Mouse (Mus musculus): ENCODE measurements at regions not wholly inside any gene's neighbourhood (a gene's known extent, or its start where the extent isn't known, plus 50 kb on each side); places are given as distances from the start of the nearest gene placed in this dataset.

GRCm38 (mm10) chr8:56962186-56962585 is 358.6 kb upstream of the Hand2 start:
- Histone ChIP-seq H3K27me3 (replicated peaks) (no peaks in the 10 kb centered on the region), H3K36me3 (replicated peaks in 1 of 2; ENCODE audit: control insufficient read depth in 1 of 2, insufficient read depth in 1 of 2, low read length in 1 of 2) (no peaks in the 10 kb centered on the region), H3K4me1 (ENCODE audit: control insufficient read depth in 1 of 2, insufficient read depth in 2 of 2) (no peaks in the 10 kb centered on the region), H3K79me2 (replicated peaks; ENCODE audit: control insufficient read depth, extremely low read depth, insufficient read depth, poor library complexity, severe bottlenecking) (no peaks in the 10 kb centered on the region), H3K27ac (ENCODE audit: insufficient read depth, low read depth) (no peak overlapping the region), H3K4me2 (ENCODE audit: insufficient read depth, low read depth, poor library complexity, severe bottlenecking) (no peak overlapping the region), H3K9me3 (replicated peaks; ENCODE audit: low read length) (no peaks in the 10 kb centered on the region), H3K4me3 (replicated peaks in 1 of 3; ENCODE audit: low read depth in 2 of 3, low read length in 2 of 3, poor library complexity in 1 of 3) (no peak overlapping the region), H3K9ac (ENCODE audit: insufficient read depth, low read depth) (no peak overlapping the region)
- no peak for TF ChIP-seq EP300 (IDR thresholded peaks at IDR 0.05; ENCODE audit: low read length)
- TF ChIP-seq JUND (conservative IDR thresholded peaks at IDR 0.05; ENCODE audit: low read depth, low read length), result no peak
- TF ChIP-seq MXI1 (IDR thresholded peaks at IDR 0.05; ENCODE audit: low read depth, low read length), result no peak
- in situ Hi-C loops (cut with MboI; ENCODE audit: low pct_ligation_motif_present, low pct_unique_long_range_greater_than_20kb, low sequenced_read_pairs), result no loop called here
- DNase-seq (ENCODE audit: extremely low read depth), result no peak
- dilution Hi-C loops (cut with MboI; ENCODE audit: extremely low pct_ligation_motif_present, extremely low pct_unique_long_range_greater_than_20kb, low sequenced_read_pairs), result no loop called here

GRCm38 (mm10) chr8:56970311-56970710 is 350.5 kb upstream of the Hand2 start:
- H3K4me1 ChIP-seq (ENCODE audit: control insufficient read depth in 1 of 2, insufficient read depth in 2 of 2), result no peaks in the 10 kb centered on the region
- TF ChIP-seq POLR2A (IDR thresholded peaks at IDR 0.05; ENCODE audit: low read depth, low read length) (no peak), E2F4 (IDR thresholded peaks at IDR 0.05; ENCODE audit: insufficient replicate concordance, low read depth, low read length) (no peak), PAX5 (IDR thresholded peaks at IDR 0.05; ENCODE audit: low read length) (no peak), JUN (IDR thresholded peaks at IDR 0.05; ENCODE audit: insufficient read depth, low read depth, low read length) (no peak), MAZ (IDR thresholded peaks at IDR 0.05; ENCODE audit: low read depth, low read length) (no peak), TBP (conservative IDR thresholded peaks at IDR 0.05; ENCODE audit: low read depth, low read length) (no peak), SMC3 (IDR thresholded peaks at IDR 0.05; ENCODE audit: low read depth, low read length) (no peak), MYC (IDR thresholded peaks at IDR 0.05; ENCODE audit: low read depth, low read length) (no peak), TCF12 (IDR thresholded peaks at IDR 0.05; ENCODE audit: low read depth, low read length) (no peak), JUND (conservative IDR thresholded peaks at IDR 0.05; ENCODE audit: low read depth, low read length) (no peak), ELF1 (IDR thresholded peaks at IDR 0.05; ENCODE audit: low read depth, low read length) (no peak)
- DNase-seq (ENCODE audit: extremely low read depth), result no peak
- no peaks in the 10 kb centered on the region for H3K36me3 ChIP-seq (replicated peaks in 1 of 2; ENCODE audit: control insufficient read depth in 1 of 2, insufficient read depth in 1 of 2, low read length in 1 of 2)
- no peak overlapping the region for H3K9ac ChIP-seq (ENCODE audit: insufficient read depth, low read depth)
- H3K4me2 ChIP-seq (ENCODE audit: insufficient read depth, low read depth, poor library complexity, severe bottlenecking), result no peak overlapping the region
- H3K27me3 ChIP-seq (replicated peaks), result no peaks in the 10 kb centered on the region
- in situ Hi-C loops (cut with MboI; ENCODE audit: low pct_ligation_motif_present, low pct_unique_long_range_greater_than_20kb, low sequenced_read_pairs), result no loop called here
- H3K27ac ChIP-seq (ENCODE audit: insufficient read depth, low read depth), result no peak overlapping the region
- dilution Hi-C loops (cut with MboI; ENCODE audit: extremely low pct_ligation_motif_present, extremely low pct_unique_long_range_greater_than_20kb, low sequenced_read_pairs), result no loop called here
- no peaks in the 10 kb centered on the region for H3K9me3 ChIP-seq (replicated peaks; ENCODE audit: low read length)
- no peak overlapping the region for H3K4me3 ChIP-seq (replicated peaks in 1 of 3; ENCODE audit: low read depth in 2 of 3, low read length in 2 of 3, poor library complexity in 1 of 3)
- no peaks in the 10 kb centered on the region for H3K79me2 ChIP-seq (replicated peaks; ENCODE audit: control insufficient read depth, extremely low read depth, insufficient read depth, poor library complexity, severe bottlenecking)

GRCm38 (mm10) chr8:56978994-56979393 is 341.8 kb upstream of the Hand2 start:
- DNase-seq (ENCODE audit: extremely low read depth), result no peak

More at GRCm38 (mm10) chr8:56978994-56979393, 341.8 kb upstream of the Hand2 start:
- in situ Hi-C loops (cut with MboI; ENCODE audit: low pct_ligation_motif_present, low pct_unique_long_range_greater_than_20kb, low sequenced_read_pairs) (no loop called here), dilution Hi-C loops (cut with MboI; ENCODE audit: extremely low pct_ligation_motif_present, extremely low pct_unique_long_range_greater_than_20kb, low sequenced_read_pairs) (no loop called here)
- Histone ChIP-seq H3K9ac (ENCODE audit: insufficient read depth, low read depth) (no peak overlapping the region), H3K4me1 (ENCODE audit: control insufficient read depth in 1 of 2, insufficient read depth in 2 of 2) (no peaks in the 10 kb centered on the region), H3K27ac (ENCODE audit: insufficient read depth, low read depth) (no peak overlapping the region), H3K36me3 (replicated peaks in 1 of 2; ENCODE audit: control insufficient read depth in 1 of 2, insufficient read depth in 1 of 2, low read length in 1 of 2) (no peaks in the 10 kb centered on the region), H3K9me3 (replicated peaks; ENCODE audit: low read length) (no peaks in the 10 kb centered on the region), H3K79me2 (replicated peaks; ENCODE audit: control insufficient read depth, extremely low read depth, insufficient read depth, poor library complexity, severe bottlenecking) (no peaks in the 10 kb centered on the region), H3K27me3 (replicated peaks) (no peaks in the 10 kb centered on the region), H3K4me2 (ENCODE audit: insufficient read depth, low read depth, poor library complexity, severe bottlenecking) (peak overlapping the region; percentile 29; the same call in 1 of the 2 replicates), H3K4me3 (replicated peaks in 1 of 3; ENCODE audit: low read depth in 2 of 3, low read length in 2 of 3, poor library complexity in 1 of 3) (no peak overlapping the region)
- no peak for TF ChIP-seq IRF4 (IDR thresholded peaks at IDR 0.05; ENCODE audit: low read depth, low read length)
- TF ChIP-seq USF1 (IDR thresholded peaks at IDR 0.05; ENCODE audit: low read depth, low read length), result no peak
- TF ChIP-seq ZC3H11A (IDR thresholded peaks at IDR 0.05; ENCODE audit: low read depth, low read length), result no peak
- no peak for TF ChIP-seq MAFK (IDR thresholded peaks at IDR 0.05; ENCODE audit: insufficient replicate concordance, low read length)
- TF ChIP-seq MEF2A (IDR thresholded peaks at IDR 0.05; ENCODE audit: borderline replicate concordance, low read depth, low read length), result no peak
- no peak for TF ChIP-seq BHLHE40 (IDR thresholded peaks at IDR 0.05; ENCODE audit: low read depth, low read length)
- TF ChIP-seq CTCF (conservative IDR thresholded peaks at IDR 0.05 in 1 of 2, IDR thresholded peaks at IDR 0.05 in 1 of 2; ENCODE audit: low read depth in 2 of 2, low read length in 2 of 2), result no peak
- TF ChIP-seq SIN3A (IDR thresholded peaks at IDR 0.05; ENCODE audit: low read length), result no peak
- TF ChIP-seq MAX (IDR thresholded peaks at IDR 0.05; ENCODE audit: low read length), result no peak
- TF ChIP-seq TBP (conservative IDR thresholded peaks at IDR 0.05; ENCODE audit: low read depth, low read length), result no peak
- TF ChIP-seq HCFC1 (IDR thresholded peaks at IDR 0.05; ENCODE audit: low read depth, low read length), result no peak
- TF ChIP-seq CHD1 (IDR thresholded peaks at IDR 0.05; ENCODE audit: low read depth, low read length), result no peak
- TF ChIP-seq JUND (conservative IDR thresholded peaks at IDR 0.05; ENCODE audit: low read depth, low read length), result no peak
- no peak for TF ChIP-seq NELFE (IDR thresholded peaks at IDR 0.05; ENCODE audit: low read depth, low read length)
- TF ChIP-seq TCF12 (IDR thresholded peaks at IDR 0.05; ENCODE audit: low read depth, low read length), result no peak
- no peak for TF ChIP-seq GABPA (IDR thresholded peaks at IDR 0.05; ENCODE audit: insufficient replicate concordance, low read depth, low read length)
- TF ChIP-seq POLR2AphosphoS2 (IDR thresholded peaks at IDR 0.05; ENCODE audit: low read depth, low read length), result no peak
- TF ChIP-seq KAT2A (IDR thresholded peaks at IDR 0.05; ENCODE audit: insufficient replicate concordance, low read length), result no peak
